Mouse (Mus musculus): ENCODE results near the gene Ascl3.

- TF ChIP-seq GATA1 (IDR thresholded peaks at IDR 0.05; ENCODE audit: borderline replicate concordance, low read length) (no peak), FLI1 (IDR thresholded peaks at IDR 0.05; ENCODE audit: low read length) (no peak)
These were observed 8.9 kb downstream of the Ascl3 start for GRCm38 (mm10) chr7:109722618-109723017.

All from megakaryocyte, embryonic 14.5 days (primary cell).